In genomic region chr3:57335080-57335815, GRCm38 (mm10) we compare ENCODE assay signal across 10 mouse cellular contexts. TPM values are rescaled to one million over a fixed set of nuclear protein-coding genes. Genes with fewer than 3 reads are reported as not detected.
DNase-seq lines count a peak whose midpoint lies in the region; TF ChIP-seq lines count a peak whose summit lies in the region.
"Had no signal": no experiment of that assay in that cellular context is flagged by ENCODE, and none has a peak within 500 bp of the region (broad histone marks: within the 10 kb centered on the region; RNA-seq: fewer than 3 reads in every experiment).

No protein-coding gene starts in this region.

- no peak for TF ChIP-seq CTCF in left cerebral cortex, adult 2 months (IDR thresholded peaks at IDR 0.05)

- DNase-seq in left cerebral cortex, adult 2 months (ENCODE audit: extremely low spot score in 1 of 2, low spot score in 2 of 2), result no peak
- no peak for DNase-seq in left cerebral cortex, adult 11 months (ENCODE audit: low spot score)
- DNase-seq in heart, adult 8-10 months (ENCODE audit: low spot score), result peak; percentile 90
- peak; percentile 83 for DNase-seq in kidney, adult 9 months
- peak; percentile 65 for DNase-seq in skeletal muscle tissue, adult 2 months (ENCODE audit: low read depth, low spot score)
- DNase-seq in MN1 (ENCODE audit: low spot score), result no peak
- no peak for DNase-seq in left cerebral cortex, postnatal 4 days
- no peak for DNase-seq in cerebellum, adult 11 months
- DNase-seq: right cerebral cortex, postnatal 4 days had no signal

- intact Hi-C loops in left cerebral cortex, adult 2 months (cut with DNase I), result no loop called here
- intact Hi-C loops in left cerebral cortex, postnatal 4 days (cut with DNase I), result no loop called here

- 0 out of 2 replicates have a peak overlapping the region, but pooled peaks have one; percentile 12 for H3K27ac ChIP-seq in left cerebral cortex, adult 2 months
- H3K27ac ChIP-seq: hindbrain, embryonic 12.5 days had no signal

- no peak overlapping the region for H3K4me3 ChIP-seq in left cerebral cortex, adult 2 months
- H3K4me3 ChIP-seq: hindbrain, embryonic 12.5 days had no signal

RNA-seq across cellular contexts. Expression of gene Tm4sf1, which starts 33.5 kb away (rescaled TPM):
- 10 to 100 TPM; 13.7 to 17.6 TPM for total RNA-seq in left cerebral cortex, adult 2 months (2021)
- 10 to 100 TPM; 68.2 to 83.8 (median 76.8) TPM for total RNA-seq in heart, adult 8-10 months (2022)
- total RNA-seq in left cerebral cortex, postnatal 4 days (2021), result 1 to 10 TPM; 8.0 to 8.6 TPM

Comparison
In these comparisons a context has a peak if more than half of its experiments do, and no peak if none do; other contexts are left out.
1. DNase-seq: peak in heart, adult 8-10 months (single experiment), kidney, adult 9 months (single experiment) and skeletal muscle tissue, adult 2 months (single experiment); none in left cerebral cortex, adult 2 months (0 of 2), left cerebral cortex, adult 11 months (single experiment), MN1 (single experiment), left cerebral cortex, postnatal 4 days (single experiment) and cerebellum, adult 11 months (single experiment).